Mouse (Mus musculus): ENCODE results near the gene Zfp263.

- no peak for TF ChIP-seq CTCF (IDR thresholded peaks at IDR 0.05; ENCODE audit: low read depth, low read length)
- no peak for TF ChIP-seq GATA1 (IDR thresholded peaks at IDR 0.05; ENCODE audit: borderline replicate concordance, low read length)
These were observed 20.7 kb upstream of the Zfp263 start for GRCm38 (mm10) chr16:3723231-3723630.

All from G1E (cell line).